Mouse (Mus musculus): ENCODE results near the gene Sh3pxd2a.

Sh3pxd2a gene

DNA sequence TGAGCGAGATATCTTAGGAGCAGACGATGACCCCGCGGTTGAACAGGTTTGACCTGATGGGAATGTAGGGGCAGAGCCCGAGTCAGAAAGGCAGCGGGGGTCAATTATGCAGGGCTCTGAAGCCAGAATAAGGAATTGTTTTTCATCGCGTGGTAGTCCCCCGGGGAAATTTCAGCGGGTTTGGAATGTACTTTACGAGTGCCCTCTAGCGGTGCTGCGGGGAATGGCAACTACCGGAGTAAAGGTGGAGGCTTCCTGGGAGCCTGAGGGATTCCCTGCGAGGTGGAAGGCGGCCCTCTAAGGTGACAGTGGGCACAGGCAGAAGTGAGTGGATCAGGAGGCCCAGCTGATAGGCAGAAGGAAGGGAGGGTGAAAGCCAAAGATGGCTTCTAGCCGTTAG is 125.0 kb downstream of the Sh3pxd2a start:
- DNase-seq (ENCODE audit: low spot score in 2 of 2), result peak; percentile 79 to 89

DNA sequence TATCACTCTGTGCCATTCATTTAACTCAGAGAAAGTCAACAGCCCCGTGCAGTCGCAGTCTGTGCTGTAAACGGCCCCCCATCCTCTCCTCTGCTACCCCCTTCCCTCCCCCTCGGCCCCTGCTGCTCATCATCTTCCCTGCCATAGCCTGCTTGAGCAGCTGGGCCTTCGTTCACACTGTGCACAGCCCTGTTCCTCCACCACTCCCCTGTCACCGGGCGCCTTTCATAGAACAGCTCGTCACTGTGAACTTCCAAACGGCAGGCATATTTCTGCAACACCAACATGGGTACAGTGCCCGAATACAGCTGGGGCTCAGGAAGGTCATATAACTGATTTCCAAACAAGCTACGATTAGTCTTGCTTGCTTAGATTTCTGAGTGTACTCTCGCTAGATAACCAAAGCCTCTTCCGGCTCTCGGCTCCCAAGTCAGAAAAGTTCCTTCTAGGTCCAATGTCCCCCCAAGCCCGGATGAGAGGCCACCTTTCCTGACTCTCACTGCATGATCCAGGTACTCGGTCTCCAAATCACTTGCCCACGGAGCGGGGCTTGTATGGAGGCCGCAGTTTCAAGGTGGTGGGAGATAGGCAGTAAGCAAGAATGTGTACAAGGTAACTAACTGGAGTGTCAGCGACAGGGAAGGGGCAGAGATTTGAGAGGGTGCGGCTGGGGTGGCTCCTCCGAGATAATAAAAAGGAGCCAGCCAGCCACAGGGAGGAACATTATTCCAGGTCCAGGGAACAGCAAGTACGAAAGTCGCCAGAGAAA is 125.6 kb downstream of the Sh3pxd2a start:
- no peak for DNase-seq (ENCODE audit: low spot score in 2 of 2)

DNA sequence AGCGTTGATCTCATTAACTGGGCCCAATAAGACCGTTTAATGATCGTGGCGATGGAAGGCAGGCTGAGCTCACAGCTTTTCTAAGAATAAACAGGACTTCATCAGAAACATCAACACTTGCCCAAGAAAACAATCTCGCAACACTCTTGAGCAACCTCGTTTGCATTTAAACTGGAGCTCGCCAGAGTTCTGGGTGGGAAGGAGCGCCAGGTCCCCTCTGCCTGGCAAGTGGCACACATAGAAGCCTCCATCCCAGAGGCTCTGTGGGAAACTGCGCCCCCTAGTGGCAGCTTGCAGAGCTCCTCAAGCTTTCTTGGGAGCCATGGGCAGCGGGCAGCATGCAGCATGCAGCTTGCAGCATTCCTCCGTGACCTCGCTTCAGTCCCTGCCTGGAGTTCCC is 126.5 kb downstream of the Sh3pxd2a start:
- DNase-seq (ENCODE audit: low spot score in 2 of 2), result peak; percentile 88 to 94

DNA sequence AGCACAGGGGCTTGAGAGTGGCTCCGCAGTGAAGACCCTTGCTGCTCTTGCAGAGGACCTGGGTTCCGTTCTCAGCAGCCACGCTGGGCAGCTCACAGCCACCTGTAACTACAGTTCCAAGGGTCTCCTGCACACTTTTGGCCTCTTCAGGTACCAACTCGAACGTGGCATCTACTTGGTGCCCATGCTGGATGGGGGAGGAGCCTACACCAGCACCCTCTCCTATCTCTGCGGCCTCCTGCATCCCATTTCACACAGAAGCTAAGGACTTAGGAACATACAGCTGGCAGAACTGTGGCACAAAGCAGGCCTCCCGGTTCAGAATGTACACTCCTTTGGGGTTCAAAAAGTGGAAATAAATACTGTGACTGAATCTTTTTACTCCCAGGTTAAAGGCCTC is 127.0 kb downstream of the Sh3pxd2a start:
- DNase-seq (ENCODE audit: low spot score in 2 of 2), result no peak

DNA sequence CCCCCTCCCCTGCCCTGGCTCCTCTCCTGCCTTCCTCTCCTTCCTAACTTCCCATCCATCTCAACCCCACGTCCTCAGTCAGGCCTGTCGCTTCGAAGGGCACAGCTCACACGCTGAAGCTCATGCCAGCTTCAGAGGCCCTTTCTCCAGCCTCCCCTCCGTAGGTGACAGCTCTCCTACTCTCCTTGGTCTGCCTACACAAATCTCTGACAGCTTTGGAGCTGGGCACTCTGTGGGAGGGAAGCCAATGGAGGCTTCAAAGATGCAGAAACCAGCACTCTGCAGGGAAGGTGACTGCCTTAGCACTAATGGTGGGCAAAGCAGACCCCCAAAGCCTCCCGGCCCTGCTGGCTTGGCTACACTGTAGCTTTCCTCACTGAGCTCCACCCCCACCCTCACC is 128.9 kb downstream of the Sh3pxd2a start:
- DNase-seq (ENCODE audit: low spot score in 2 of 2), result no peak

DNA sequence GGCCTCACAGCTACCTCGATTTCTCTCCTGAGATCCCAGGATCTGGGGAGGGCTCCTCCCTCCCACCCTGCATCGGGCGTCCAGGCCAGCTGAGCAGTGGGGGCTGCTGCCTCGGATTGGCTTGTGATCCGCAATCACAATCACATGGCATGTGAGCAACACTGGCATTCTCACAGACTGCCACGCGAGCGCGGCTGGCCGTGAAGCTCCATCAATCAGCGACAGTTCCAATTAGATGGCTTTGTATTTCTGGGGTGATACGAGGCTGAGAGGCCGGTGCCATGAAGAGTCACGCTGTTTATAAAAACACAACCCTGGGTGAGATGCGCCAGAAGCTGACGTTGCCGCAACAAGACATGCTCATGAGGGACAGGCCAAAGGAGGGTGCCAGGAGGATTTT is 129.5 kb downstream of the Sh3pxd2a start:
- no peak for DNase-seq (ENCODE audit: low spot score in 2 of 2)

DNA sequence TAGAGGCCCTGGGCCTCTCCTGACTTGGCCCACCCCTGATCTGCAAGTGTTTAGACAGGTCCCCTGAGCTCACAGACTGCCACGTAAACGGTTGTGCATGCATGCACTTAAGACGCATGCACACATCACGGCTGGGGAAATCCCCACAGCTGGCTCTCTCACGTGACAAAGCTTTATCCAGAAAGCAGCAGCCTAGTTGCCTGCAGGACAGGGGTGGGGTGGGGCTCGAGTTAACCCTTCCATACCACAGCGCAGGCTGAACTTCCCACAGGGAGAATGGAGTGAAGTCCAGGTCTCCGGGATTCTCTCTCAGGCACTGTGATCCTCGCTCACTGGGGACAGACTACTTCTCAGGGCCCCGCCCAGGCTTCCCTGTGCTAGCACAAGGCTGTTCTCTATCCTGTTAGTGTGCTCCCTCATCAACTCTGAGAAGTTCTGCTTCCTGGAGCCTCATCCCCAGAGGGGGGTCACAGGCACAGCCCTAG is 133.4 kb downstream of the Sh3pxd2a start:
- DNase-seq (ENCODE audit: low spot score in 2 of 2), result no peak

DNA sequence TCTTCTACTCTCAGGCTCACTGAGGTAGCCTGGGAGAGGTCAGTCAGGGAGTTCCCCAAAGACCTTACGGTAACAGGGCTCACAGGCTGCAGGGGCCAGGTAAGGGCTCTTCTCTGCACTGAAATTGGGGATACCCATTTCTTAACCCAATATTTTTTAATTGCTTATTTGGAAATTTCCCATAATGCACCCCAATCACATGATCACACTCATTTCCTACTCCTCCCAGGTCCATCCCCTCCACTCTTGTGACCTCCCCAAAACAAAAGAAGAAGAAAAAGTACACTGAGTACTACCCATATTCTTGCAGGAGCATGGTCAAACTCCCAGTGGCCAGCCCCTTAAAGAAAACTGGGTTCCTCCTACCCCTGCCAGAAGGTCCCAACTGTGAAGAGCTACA is 135.1 kb downstream of the Sh3pxd2a start:
- DNase-seq (ENCODE audit: low spot score in 2 of 2), result no peak

DNA sequence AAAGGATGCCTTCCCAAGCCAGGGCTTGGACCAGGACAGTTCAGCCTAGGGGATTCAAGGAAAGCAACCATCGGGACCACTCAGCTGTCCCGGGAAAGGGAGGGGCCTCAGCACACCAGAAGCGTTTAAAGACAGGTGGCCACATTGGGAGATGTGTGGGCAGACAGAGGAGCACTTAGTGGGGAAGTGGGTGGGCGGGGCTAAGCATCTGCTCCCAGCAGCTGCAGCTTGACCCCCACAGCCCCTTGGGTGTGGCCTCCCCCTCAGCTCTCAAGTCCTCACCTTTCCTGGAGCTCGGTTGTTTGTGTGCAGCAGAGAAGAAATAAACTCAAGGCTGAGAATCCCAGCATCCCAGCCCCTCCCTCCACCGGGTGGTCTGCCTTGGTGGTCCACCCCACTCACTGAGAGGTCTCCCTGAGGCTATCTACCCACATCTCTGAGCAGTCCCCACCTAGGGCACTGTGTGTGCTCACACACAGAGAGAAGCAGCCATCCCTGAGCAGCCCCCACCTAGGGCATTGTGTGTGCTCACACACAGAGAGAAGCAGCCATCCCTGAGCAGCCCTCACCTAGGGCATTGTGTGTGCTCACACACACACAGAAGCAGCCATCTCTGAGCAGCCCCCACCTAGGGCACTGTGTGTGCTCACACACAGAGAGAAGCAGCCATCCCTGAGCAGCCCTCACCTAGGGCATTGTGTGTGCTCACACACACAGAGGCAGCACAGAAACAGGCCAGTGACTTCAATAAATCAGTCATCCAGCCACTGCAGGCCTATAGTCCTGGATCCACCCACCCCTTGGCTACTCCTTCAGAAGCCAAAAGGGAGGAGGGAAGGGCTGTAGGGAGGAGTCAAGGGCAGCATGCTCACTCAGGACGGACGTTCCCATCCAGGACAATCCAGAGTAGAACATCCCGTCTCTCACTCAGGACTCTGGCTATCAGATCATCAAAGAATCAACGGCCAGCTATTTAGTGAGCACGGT is 136.0 kb downstream of the Sh3pxd2a start:
- DNase-seq (ENCODE audit: low spot score in 2 of 2), result no peak

DNA sequence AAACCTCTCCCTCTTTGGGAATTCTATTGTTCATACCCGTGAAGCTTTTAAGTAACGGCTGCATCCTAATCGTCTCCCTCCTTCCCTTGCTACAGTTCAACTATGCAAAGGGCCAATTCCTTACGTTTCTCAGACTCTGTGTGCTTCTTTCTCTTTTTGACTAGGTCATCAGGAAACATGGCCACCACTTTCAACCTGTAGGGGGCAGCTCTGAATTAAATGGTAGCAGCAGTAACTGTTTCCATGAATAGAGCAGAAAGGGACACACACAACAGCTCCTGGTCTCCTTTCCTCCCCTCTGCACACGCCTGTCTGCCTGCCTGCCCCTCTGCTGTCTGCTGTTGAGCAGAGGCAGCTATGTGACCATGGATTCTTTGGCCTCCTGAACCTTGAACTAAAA is 138.3 kb downstream of the Sh3pxd2a start:
- DNase-seq (ENCODE audit: low spot score in 2 of 2), result no peak

DNA sequence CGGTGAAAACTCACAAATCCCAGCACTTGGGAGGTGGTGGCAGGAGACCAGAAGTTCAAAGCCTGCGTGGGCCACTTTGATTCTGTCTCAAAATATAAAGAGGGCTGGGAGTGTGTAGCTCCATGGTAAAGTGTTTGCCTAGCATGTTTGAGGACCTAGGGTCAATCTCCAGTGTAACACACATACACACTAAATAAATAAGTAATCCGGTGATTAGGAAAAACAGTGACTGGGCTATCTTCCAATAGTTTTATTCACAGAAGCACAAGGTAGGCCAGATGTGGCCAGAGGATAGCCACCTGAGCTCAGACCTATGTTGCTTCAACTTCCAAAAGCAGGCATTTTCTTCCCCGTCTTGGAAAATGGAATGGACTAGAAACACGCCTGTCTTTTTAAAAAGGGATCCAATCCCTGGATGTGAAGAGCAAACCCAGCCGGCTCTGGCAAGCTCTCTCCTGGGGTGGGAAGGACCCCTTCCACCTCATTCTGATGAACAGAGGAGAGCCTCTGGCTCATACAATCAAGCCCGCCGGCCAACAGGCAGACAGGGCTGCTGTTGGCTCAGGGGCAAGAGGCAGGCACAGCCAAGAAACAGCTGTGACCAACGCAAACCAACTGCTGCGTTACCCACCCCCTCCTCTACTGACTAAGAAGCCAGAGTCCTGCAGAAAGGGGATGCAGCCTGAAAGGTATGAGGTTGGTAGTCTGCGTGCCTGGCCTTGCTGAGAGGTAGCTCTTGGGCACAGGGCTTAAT is 140.9 kb downstream of the Sh3pxd2a start:
- peak; percentile 58 to 62 for DNase-seq (ENCODE audit: low spot score in 2 of 2)

DNA sequence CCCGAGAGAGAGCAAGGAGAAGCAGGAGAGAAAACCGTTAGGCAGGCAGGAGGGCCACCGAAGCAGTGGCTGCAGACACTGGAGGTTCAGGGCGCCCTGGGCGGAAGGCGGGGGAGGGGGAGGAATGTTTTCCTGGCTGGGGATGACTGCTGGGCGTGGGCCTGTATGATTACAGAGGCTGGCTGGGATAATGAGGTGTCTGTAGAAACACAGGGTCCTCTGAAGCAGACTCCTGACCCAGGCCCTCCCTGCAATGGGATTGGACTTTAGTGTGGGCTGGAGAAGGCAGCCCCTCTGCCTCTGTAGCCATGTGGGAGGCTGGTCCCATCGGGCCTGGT is 143.9 kb downstream of the Sh3pxd2a start:
- no peak for DNase-seq (ENCODE audit: low spot score in 2 of 2)

DNA sequence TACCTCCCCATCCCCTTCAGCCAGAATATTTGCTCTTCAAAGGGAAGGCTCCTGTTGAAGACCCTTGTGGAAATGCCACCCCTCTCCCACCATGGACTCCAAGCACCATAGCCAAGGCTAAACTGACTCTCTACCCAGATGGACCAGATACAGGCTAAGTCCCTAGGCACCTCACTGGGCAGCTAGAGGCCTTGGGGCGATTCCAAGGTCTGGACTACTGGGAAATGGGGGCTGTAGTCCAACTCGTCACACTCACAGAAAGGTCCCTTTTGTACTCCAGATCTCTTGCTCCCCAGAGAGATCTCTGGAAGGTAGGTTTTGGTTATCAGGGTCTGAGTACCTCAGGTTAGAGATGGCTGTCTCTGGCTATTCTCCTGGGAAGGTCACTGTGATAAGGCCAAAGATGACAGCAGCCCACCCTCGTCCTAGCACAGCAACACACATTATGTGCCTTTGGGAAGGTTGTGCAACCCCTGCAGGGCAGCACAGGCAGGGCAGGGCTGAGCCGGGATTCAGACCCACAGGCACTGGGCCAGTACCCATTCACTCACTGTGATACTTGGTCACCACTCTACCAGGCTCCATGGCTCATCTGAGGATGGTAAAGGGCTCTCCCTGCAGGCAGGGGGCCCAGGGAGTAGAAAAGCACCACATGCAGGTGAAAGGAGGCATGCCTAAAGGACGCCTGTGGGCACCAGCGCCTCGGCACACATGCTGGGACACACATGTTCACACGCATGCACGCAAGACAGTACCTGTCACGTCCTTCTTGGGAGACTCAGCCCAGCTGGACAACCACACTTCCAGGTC is 144.5 kb downstream of the Sh3pxd2a start:
- DNase-seq (ENCODE audit: low spot score in 2 of 2), result no peak

DNA sequence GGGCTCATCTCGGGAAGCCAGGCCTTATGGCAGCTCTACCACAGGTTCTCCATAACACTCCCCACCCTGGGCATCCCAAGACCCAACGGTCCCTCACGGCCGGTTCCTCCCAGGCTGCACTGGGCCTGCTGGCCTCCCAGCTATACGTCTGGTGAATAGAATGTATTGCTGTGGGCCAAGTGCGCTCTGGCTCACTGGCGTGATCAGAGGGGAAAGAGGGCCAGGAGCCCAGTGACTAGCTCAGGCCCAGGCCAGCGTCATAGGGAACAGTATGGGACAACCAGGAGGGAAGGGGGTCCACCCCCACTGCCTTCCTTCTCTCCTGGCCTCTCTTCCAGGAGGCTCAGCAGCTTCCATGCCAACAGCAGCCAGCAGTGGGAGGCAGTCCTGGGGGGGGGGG is 145.1 kb downstream of the Sh3pxd2a start:
- no peak for DNase-seq (ENCODE audit: low spot score in 2 of 2)

DNA sequence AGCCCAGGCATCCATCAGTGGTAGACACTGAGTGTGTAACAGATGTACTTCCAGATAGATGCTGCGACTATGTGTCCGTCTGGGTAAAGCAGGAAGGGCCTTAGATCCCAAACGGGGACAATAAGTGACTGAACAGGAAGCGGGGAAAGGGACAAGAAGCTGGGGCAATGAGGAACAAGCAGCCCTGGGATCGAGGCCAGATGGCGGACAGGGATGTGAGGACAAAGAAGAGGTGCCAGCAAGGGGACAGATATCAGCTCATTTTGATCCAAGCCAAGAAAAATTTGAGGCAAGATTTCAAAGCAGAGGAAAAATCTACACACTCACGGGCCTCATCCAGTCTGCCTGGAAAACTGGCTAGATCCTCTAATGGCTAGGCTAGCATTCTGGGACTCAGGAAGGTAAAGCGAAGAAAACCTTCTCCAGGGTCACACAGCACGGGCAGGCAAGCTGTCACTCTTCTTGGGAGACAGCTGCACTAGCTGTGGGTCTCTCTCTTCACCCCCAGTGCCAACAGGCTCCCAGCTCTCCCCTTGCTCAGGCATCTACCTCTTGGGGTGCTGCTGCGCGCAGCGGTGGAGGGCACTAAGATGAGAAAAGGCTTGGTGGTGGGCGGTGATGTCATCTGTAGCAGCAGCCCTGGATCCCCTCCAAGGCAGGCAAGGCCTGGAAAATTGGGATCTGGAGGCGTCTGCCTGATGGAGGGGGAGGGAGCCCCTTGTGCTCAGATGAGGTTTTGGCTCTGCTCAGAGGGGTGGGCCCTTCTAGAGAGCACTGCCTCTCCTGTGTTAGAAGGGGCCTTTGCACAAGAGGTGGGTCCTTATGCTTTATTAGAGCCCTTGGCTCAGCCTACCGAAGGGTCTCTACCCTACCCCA is 146.9 kb downstream of the Sh3pxd2a start:
- DNase-seq (ENCODE audit: low spot score in 2 of 2), result peak; percentile 86 to 89

DNA sequence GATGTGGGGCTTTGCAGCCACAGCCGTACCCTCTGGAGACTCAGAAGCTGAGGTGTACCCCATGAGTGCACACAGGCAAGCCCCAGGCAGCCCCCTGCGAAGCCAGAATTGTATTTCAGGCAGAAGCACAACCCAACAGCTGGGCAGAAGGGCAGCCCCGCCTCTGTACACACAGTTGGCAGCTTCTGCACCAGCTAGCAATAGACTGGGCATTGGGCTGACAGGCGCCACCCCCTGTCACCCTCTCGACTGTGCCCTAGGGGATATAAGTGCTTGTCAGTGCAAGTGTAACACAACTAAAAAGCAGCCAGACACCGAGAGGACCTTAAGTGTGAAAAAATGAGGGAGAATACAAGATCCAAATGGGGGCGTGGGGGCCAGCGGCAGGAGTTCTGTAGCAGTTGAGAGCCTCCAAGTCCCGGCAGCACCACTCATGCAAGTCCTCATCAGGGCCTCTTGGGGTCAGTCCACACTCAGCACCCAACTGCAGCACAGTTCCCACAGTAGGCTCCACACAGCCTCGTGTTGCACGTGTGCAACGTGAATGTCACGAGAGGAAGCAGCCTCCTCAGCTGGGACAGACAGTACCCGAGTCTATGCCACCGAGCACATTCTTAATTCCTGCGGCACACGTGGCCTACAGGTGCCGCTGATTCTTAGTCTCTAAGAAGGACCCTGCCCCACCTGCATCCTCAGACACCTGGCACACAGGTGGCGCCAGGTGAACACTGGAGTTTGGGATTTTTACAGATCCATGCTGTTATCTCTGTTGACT is 147.7 kb downstream of the Sh3pxd2a start:
- no peak for DNase-seq (ENCODE audit: low spot score in 2 of 2)

DNA sequence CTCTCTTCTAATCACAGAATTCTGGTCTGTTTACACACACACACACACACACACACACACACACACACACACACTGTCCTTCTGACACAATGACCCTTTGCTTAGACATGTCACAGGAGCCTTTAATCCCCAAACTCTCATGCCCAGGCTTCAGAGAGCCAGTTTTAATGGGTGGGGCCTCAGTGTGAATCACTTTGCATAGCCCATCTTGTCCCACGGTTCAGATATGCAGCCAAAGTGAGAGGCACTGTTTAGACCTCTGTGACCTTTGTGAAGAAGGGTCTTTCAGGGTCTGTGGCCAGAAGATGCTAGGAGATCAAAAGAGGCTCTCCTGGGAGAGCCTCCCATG is 148.3 kb downstream of the Sh3pxd2a start:
- no peak for DNase-seq (ENCODE audit: low spot score in 2 of 2)

DNA sequence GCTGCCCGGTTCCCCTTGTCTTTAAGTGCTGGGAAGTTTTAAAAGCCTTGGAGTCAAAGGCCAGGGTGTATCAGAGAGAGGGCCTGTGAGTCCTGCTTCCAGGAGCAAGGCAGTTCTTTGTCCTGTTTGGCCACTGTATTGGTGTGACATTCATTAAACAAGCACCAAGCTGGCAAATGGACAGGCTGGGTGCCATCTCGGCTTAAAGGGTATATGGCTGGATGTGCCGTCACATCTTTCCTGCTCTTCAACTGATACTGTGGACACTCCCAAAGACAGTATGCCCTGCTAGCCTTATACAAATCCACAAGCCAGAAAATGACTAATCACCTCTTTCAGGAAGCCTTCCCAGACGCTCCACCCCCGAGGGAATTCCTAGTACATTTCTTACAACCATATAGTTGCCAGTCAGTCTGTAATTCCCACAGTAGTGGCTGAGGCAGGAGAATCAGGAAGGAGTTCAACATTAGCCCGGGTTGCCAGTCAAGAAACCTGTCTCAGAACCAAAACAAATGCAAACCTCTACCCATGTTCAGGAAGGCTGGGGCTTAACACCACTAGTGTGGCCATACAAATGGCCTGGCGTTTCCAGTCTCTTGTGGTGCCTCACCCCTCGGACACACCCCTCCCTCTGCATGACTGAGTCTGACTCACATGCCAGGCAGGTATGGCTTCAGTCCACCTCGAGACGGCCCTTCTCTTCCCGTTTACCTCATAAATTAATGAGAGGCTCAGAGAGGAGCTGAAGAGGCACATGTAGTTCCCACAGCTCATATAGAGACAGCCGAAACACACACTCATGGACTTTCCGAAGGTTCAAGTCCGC is 148.9 kb downstream of the Sh3pxd2a start:
- DNase-seq (ENCODE audit: low spot score in 2 of 2), result no peak

All from right cerebral cortex, postnatal 10 days (tissue).